ENCODE assay signal across 12 mouse cellular contexts in the genomic region with DNA sequence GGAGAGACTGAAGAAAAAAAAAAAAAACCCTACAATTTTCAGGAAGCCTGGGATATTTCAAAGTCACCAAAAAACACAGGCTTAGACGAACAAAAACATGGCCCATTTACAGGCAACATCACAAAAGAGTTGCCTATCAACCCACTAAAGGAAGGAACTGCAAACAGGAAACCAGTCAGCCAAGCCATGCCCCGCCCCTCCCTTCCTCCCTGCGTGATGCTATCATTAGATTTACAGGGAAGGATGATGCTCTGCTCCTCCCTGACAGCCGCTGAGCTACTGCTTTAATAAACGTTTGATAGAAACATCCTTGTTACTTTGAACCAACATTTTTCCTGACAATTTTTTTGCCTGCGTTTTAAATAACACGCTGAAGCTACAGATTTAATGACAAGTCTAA. TPM values are rescaled to one million over a fixed set of nuclear protein-coding genes. Genes with fewer than 3 reads are reported as not detected.
A peak's percentile ranks its signal among the peaks of the same experiment; 100 is the strongest.
DNase-seq lines count a peak whose midpoint lies in the region; ATAC-seq and TF ChIP-seq lines count a peak whose summit lies in the region.
"Had no signal": no experiment of that assay in that cellular context is flagged by ENCODE, and none has a peak within 500 bp of the region (broad histone marks: within the 10 kb centered on the region; RNA-seq: fewer than 3 reads in every experiment).

No protein-coding gene starts in this region.

- no peaks in the 10 kb centered on the region; the same call in 1 of the 2 replicates for H3K36me3 ChIP-seq in heart, embryonic 10.5 days
- no peaks in the 10 kb centered on the region for H3K36me3 ChIP-seq in forebrain, postnatal 0 days (ENCODE audit: insufficient read depth)

- H3K4me1 ChIP-seq in heart, embryonic 10.5 days: peaks cover 30% of the 10 kb centered on the region
- H3K4me1 ChIP-seq in forebrain, postnatal 0 days (ENCODE audit: insufficient read depth): no peaks in the 10 kb centered on the region
- H3K4me1 ChIP-seq: embryonic facial prominence, embryonic 13.5 days had no signal

- no peak overlapping the region for H3K9ac ChIP-seq in forebrain, postnatal 0 days
- H3K9ac ChIP-seq: embryonic facial prominence, embryonic 13.5 days had no signal

- ATAC-seq in common myeloid progenitor, adult 5-6 weeks (replicated peaks; ENCODE audit: low read depth, poor library complexity, severe bottlenecking): peak; percentile 42
- ATAC-seq in forebrain, postnatal 0 days: no peak

- DNase-seq in heart, adult 11 months: peak; percentile 98
- no peak for DNase-seq in heart, embryonic 10.5 days (ENCODE audit: low spot score)
- DNase-seq in induced T-regulatory cell, adult 2 months (ENCODE audit: low read depth): peak; percentile 57
- peak; percentile 53 for DNase-seq in lung, postnatal 14 days
- DNase-seq in forebrain, postnatal 0 days: no peak
- DNase-seq in testis, postnatal 14 days (ENCODE audit: low spot score): no peak
- DNase-seq in right cerebral cortex, postnatal 4 days: no peak
- DNase-seq: right cerebral cortex, postnatal 25 days had no signal

- no peak for TF ChIP-seq CTCF in forebrain, postnatal 0 days (IDR thresholded peaks at IDR 0.05; ENCODE audit: low read depth)

- 66% methylated on average over 7 of the region's 7 CpGs for WGBS in heart, embryonic 10.5 days
- WGBS in forebrain, postnatal 0 days: 84% methylated on average over 7 of the region's 7 CpGs

- H3K9me3 ChIP-seq in heart, embryonic 10.5 days: no peaks in the 10 kb centered on the region
- no peaks in the 10 kb centered on the region for H3K9me3 ChIP-seq in forebrain, postnatal 0 days (ENCODE audit: low read length)
- H3K9me3 ChIP-seq: embryonic facial prominence, embryonic 13.5 days had no signal

- H3K4me2 ChIP-seq in forebrain, postnatal 0 days (ENCODE audit: low read depth): no peak overlapping the region
- H3K4me2 ChIP-seq: embryonic facial prominence, embryonic 13.5 days had no signal

- H3K27ac ChIP-seq in heart, embryonic 10.5 days: no peak overlapping the region
- no peak overlapping the region for H3K27ac ChIP-seq in forebrain, postnatal 0 days (ENCODE audit: low read depth, low read length)
- H3K27ac ChIP-seq: embryonic facial prominence, embryonic 13.5 days; left cerebral cortex, adult 2 months had no signal

- no peaks in the 10 kb centered on the region for H3K27me3 ChIP-seq in heart, embryonic 10.5 days (ENCODE audit: insufficient read depth, poor library complexity, severe bottlenecking)
- no peaks in the 10 kb centered on the region for H3K27me3 ChIP-seq in forebrain, postnatal 0 days (ENCODE audit: insufficient read depth, low read length)
- H3K27me3 ChIP-seq: CH12.LX; embryonic facial prominence, embryonic 13.5 days had no signal

- no peak overlapping the region for H3K4me3 ChIP-seq in heart, embryonic 10.5 days
- H3K4me3 ChIP-seq in forebrain, postnatal 0 days (ENCODE audit: low read depth, low read length): no peak overlapping the region
- H3K4me3 ChIP-seq: embryonic facial prominence, embryonic 13.5 days; left cerebral cortex, adult 2 months had no signal

RNA-seq across cellular contexts. Expression of a gene that starts 39.5 kb away (rescaled TPM):
- 7.4 and 8.6 TPM in 2 replicates for polyA plus RNA-seq in heart, embryonic 10.5 days (2016; fragmentation: Nextera tagmentation; extraction: Ambion mirVana)
- 21.9 and 34.1 TPM in 2 replicates for total RNA-seq in common myeloid progenitor, adult 5-6 weeks (2017)
- total RNA-seq in forebrain, postnatal 0 days (2014; rRNA removed): 3.2 and 4.1 TPM in 2 replicates
- 2.0 and 3.1 TPM in 2 replicates for polyA plus RNA-seq in forebrain, postnatal 0 days (2015; fragmentation: Nextera tagmentation; extraction: Ambion mirVana)

Comparison
In these comparisons a context has a peak if more than half of its experiments do, and no peak if none do; other contexts are left out.
1. DNase-seq: peak in heart, adult 11 months (single experiment), induced T-regulatory cell, adult 2 months (single experiment) and lung, postnatal 14 days (single experiment); none in heart, embryonic 10.5 days (single experiment), forebrain, postnatal 0 days (single experiment), testis, postnatal 14 days (single experiment) and right cerebral cortex, postnatal 4 days (single experiment).